Mouse (Mus musculus) adrenal gland, adult 18-20 months (tissue): ENCODE results near the gene Galp. TPM values are rescaled to one million over a fixed set of nuclear protein-coding genes. Genes with fewer than 3 reads are reported as not detected.
"Not testable (repeated sequence)": the region's sequence is repeated elsewhere in the genome, so short reads cannot be mapped to it uniquely, and the experiment has no call there.

Experiments
- DNase-seq, 2 experiments: peaks; one replicate each; pipeline ENCODE4 v3.0.0; 2021 to 2022; ENCODE audit warnings: low spot score in 2 of 2
- total RNA-seq, 2 experiments: library from RNA; stranded (reverse); gene quantifications; 1 replicate in 1 of 2; 2 replicates in 1 of 2; pipeline ENCODE4 v1.2.3; 2021

The Galp gene
- total RNA-seq, 2 experiments from 2014 or later: not detected

DNA sequence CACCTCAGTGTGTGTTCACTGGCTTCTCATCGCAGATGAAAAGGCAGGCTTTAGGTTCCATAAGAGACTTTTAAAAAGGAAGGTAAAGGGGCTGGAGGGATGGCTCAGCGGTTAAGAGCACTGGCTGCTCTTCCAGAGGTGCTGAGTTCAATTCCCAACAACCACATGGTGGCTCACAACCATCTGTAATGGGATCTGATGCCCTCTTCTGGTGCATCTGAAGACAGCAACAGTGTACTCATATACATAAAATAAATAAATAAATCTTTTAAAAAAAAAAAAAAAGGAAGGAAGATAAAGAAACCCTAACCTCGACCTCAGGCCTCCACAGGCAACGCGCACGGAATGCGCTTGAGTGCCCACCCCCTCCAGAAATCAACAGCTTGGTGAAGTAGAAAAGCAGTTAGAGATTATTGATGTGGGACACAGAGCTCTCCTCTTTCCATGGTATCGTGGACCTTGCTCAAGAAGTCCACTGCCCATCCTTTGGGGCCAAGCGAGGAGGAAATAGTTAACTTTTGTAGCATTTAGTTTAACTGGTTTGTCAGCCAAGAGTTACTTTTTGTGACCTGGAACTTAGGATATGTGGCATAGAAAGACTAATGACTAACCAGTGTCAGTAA, 22.4 kb upstream of the Galp start:
- not testable (repeated sequence) for DNase-seq

DNA sequence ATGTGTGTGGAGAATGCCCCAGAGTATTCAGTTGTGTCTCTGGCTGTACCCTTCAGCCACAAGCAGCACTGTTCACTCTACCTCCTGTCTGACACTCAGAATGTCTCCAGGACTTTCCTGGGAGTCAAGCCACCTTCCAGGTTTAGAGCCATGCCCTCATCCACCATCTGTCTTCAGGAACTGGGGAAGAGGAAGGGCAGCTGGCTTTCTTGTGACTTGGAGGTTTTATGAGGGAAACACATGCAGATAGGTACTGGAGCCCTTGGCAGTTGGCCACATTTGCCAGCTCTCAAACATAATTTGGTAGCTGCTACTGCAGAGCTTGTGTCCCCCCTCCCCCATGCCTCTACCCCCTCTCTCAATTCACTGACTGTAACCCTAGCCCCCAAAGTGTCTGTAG, 17.9 kb upstream of the Galp start:
- no peak for DNase-seq

DNA sequence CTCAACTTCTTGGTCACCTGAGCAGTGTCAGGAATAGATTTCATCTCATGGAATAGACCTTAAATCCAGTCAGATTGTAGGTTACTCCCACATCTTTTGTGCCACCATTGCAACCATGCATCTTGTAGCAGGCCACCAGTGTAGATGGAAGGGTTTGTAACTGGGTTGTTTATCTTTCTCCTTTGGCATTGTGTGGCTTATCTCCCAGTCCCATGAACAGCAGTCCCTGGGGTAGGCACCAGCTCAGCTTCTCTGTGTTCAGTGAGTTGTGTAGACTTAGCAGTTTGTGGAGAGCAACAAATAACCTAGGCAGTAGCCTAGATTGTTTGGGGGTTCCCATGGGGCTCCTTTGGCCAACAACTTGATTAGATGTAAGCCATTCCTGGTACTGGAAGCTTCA, 14.0 kb upstream of the Galp start:
- no peak for DNase-seq

DNA sequence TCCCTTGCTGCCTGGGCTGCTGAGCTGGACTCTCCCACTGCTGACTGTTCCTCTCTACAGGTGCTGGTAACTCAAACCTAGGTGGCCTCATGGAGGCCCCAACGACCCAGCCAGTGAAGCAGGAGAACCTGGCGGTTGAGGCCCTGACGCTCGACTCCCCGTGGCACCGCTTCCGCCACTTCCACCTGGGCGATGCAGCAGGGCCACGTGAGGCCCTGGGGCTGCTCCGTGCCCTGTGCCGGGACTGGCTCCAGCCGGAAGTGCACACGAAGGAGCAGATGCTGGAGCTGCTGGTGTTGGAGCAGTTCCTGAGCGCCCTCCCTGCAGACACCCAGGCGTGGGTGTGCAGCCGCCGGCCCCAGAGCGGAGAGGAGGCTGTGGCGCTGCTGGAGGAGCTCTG, 13.1 kb upstream of the Galp start:
- DNase-seq: no peak

GRCm38 (mm10) chr7:6184521-6184920, 12.4 kb upstream of the Galp start:
- DNase-seq: no peak

- DNase-seq: no peak
Measured at GRCm38 (mm10) chr7:6185391-6185790, 11.5 kb upstream of the Galp start.

DNA sequence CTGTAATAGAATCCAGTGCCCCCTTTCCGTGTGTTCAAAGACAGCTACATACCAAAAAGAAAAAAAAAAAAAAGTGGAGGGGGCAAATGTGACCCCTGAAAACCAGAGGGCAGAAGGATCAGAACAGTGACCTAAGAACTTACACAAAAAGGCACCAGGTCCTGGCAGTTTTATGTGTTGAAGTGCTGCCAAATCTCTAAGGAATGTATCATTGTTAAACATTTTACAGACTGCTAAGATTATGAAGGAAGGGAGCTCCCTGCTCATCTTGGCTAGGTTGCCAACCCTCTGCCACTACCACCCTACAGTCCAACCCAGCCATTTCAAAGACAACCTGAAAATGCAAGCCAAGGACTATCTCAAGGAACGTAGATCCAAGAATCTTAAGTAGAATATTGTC, 10.7 kb upstream of the Galp start:
- DNase-seq: no peak

GRCm38 (mm10) chr7:6186756-6187155, 10.1 kb upstream of the Galp start:
- DNase-seq: no peak

- DNase-seq: no peak
Measured at GRCm38 (mm10) chr7:6189542-6189941, 7.3 kb upstream of the Galp start.

GRCm38 (mm10) chr7:6191376-6191775, 5.5 kb upstream of the Galp start:
- DNase-seq: peak; percentile 75 to 82

GRCm38 (mm10) chr7:6194129-6194528, 2.8 kb upstream of the Galp start:
- peak; percentile 59 to 62 for DNase-seq

DNA sequence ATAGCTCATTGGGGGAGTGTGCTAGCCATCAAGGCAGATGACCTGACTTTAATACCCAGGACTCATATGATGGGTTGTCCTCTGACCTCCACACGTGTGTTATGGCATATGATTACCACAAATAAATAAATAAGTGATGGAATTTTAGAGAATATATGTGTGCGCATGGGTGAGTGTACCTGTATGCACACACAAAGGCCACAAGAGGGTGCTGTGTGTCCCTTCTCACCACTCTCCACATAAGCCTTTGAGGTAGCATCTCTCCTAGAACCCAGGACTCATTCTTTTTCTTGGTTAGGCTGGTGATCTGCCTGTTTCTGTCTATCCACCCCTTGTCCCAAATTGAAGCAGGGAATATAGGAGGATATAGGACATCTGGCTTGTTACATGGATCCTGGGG, 1.1 kb upstream of the Galp start:
- DNase-seq: no peak

DNA sequence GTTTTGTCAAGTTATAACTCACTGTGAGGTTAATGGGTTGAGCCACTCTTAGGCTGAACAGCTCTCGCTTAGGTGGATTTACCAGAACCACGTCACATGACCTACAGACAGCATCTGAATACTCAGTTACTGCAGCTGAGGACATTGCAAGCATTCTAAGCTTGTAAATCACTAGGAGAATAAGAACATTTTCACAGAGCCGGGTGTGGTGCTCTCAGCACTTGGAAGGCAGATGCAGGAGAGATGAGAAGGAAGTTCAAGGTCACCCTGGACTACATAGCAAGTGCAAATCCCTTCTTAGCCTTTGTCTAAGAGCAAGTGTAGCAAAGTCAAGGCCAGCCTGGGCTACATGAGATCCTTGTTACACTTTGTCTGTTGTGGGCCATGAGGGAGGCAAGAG, 7.3 kb downstream of the Galp start:
- no peak for DNase-seq

DNA sequence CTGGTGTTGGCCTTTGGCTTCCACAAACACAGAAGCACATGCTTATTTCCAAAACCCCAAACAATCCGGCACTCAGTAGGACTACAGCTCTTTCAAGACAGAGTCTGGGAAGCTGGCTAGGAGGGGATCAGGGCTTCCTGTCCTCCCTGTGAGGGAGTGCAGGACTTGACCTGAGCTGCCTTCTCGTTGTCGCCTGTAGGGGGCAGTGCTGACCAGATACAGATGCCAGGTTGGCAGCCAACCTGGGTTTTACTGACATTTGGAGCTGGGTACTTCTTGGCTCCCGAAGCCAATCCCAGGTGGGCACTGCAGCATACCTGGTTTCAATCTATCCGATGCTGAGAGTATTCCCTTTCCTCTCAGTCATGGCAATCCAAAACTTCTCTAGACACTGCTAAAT, 16.3 kb downstream of the Galp start:
- DNase-seq: peak; percentile 41 to 53

DNA sequence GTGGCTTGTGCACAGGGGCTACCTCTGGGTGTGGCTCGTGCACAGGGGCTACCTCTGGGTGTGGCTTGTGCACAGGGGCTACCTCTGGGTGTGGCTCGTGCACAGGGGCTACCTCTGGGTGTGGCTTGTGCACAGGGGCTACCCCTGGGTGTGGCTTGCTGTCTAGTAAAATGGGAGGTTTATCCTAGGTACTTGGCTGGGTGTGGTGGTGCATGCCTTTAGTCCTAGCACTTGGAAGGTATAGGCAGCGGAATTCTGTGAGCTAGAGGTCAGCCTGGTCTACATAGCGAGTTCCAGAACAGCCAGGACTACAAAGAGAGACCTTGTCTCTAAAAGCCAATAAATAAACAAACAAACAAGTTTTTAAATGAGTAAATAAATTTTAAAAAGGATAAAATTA, 17.8 kb downstream of the Galp start:
- DNase-seq: not testable (repeated sequence)

GRCm38 (mm10) chr7:6220147-6220546, 23.3 kb downstream of the Galp start:
- DNase-seq: no peak

DNA sequence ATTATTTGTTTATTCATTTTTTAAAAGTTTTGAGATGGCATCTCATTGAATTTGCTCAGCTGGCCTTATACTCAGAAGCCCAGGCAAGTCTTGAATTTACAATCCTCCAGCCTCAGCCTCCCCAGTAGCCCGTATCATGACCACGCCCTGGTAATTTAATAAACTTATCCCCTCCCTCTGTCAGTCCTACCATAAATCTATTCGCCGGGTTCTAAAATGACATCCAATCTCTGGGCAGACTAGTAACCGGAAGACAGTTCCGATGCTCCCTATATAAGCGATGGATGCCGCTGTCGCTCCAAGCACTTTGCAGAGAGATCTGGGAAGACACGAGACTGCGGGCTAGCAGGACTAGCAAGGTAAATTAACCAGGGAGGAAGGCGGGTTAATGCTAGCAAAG, 25.1 kb downstream of the Galp start, which contains the start of gene Zscan5b:
Gene Zscan5b (plus strand): TSS at position 301 of the 400 bp plus-strand sequence.
- no peak for DNase-seq

GRCm38 (mm10) chr7:6228491-6228890, 31.6 kb downstream of the Galp start:
- DNase-seq: peak in 1 of 2 experiments; percentile 16

GRCm38 (mm10) chr7:6239787-6240186, 42.9 kb downstream of the Galp start:
- no peak for DNase-seq

GRCm38 (mm10) chr7:6240841-6241425, 44.0 kb downstream of the Galp start:
- DNase-seq: peak; percentile 33 to 38

GRCm38 (mm10) chr7:6244361-6245292, 47.7 kb downstream of the Galp start:
- DNase-seq: no peak

GRCm38 (mm10) chr7:6252410-6252809, 55.5 kb downstream of the Galp start, which contains the start of gene Epp13:
Gene Epp13 (plus strand): TSS chr7:6252710.
- DNase-seq: no peak
